Mouse (Mus musculus) lung, embryonic 14.5 days (tissue): ENCODE data around the gene Slk. TPM values are rescaled to one million over a fixed set of nuclear protein-coding genes. Genes with fewer than 3 reads are reported as not detected.

Source experiments
- ATAC-seq: fragments of 200-750 bp; cut with Nextera tagmentation; 2 replicates; pipeline ENCODE4 v1.8.0; 2017; ENCODE audit warnings: mild to moderate bottlenecking, moderate TSS enrichment, moderate library complexity; ENCODE audit not compliant: insufficient read depth
- DNase-seq: peaks from one replicate; pipeline ENCODE4 v3.0.0-alpha.2; 2015
- H3K27ac ChIP-seq: fragments of 300-500 bp; sonication (generic); 2 replicates; pipeline ENCODE4 v1.5.1; 2014; ENCODE audit warnings: low read depth, mild to moderate bottlenecking, moderate library complexity
- H3K27me3 ChIP-seq: fragments of 300-500 bp; sonication (generic); 2 replicates; pipeline ENCODE4 v1.6.1; 2014; ENCODE audit warnings: low read length, control low read depth; ENCODE audit not compliant: insufficient read depth
- H3K36me3 ChIP-seq: fragments of 300-500 bp; sonication (generic); 2 replicates; pipeline ENCODE4 v1.6.1; 2014; ENCODE audit warnings: control low read depth; ENCODE audit not compliant: insufficient read depth
- H3K4me1 ChIP-seq: fragments of 300-500 bp; sonication (generic); 2 replicates; pipeline ENCODE4 v1.6.1; 2014; ENCODE audit warnings: antibody characterized with exemption, control low read depth; ENCODE audit not compliant: insufficient read depth
- H3K4me2 ChIP-seq: fragments of 300-500 bp; sonication (generic); 2 replicates; pipeline ENCODE4 v1.6.1; 2014; ENCODE audit warnings: mild to moderate bottlenecking
- H3K4me3 ChIP-seq: fragments of 300-500 bp; sonication (generic); 2 replicates; pipeline ENCODE4 v1.5.1; 2014; ENCODE audit warnings: low read depth, low read length
- H3K9ac ChIP-seq: fragments of 300-500 bp; sonication (generic); 2 replicates; pipeline ENCODE4 v1.6.1; 2014
- H3K9me3 ChIP-seq: fragments of 300-500 bp; sonication (generic); 2 replicates; pipeline ENCODE4 v1.6.1; 2016; ENCODE audit warnings: low read depth, low read length, control low read depth
- CTCF ChIP-seq: IDR thresholded peaks from 2 replicates; pipeline ENCODE4 v1.5.1; 2016; ENCODE audit warnings: antibody characterized with exemption, low read depth
- WGBS: fragments of 180-500 bp; shearing (Covaris S2); extraction: QIAGEN DNeasy Blood & Tissue Kit; methylation state at CpG from one replicate; pipeline ENCODE4 v1.1.7; 2014; 5-methylcytosine and 5-hydroxymethylcytosine counted together
- polyA plus RNA-seq: library from polyadenylated mRNA; unstranded; fragments of >200 nt; fragmentation: Nextera tagmentation; extraction: Ambion mirVana; gene quantifications from 2 replicates; pipeline ENCODE4 v1.2.1, GENCODE M21; 2014

The Slk gene
- polyA plus RNA-seq, 1 experiment from 2014 or later = 20.6 TPM

- Histone ChIP-seq H3K27me3 (no peaks in the 10 kb centered on the region), H3K4me1 (peaks cover 3% of the 10 kb centered on the region; the same call in 1 of the 2 replicates), H3K9ac (no peak overlapping the region), H3K4me2 (no peak overlapping the region), H3K27ac (no peak overlapping the region), H3K9me3 (no peaks in the 10 kb centered on the region), H3K4me3 (no peak overlapping the region), H3K36me3 (no peaks in the 10 kb centered on the region)
- DNase-seq = no peak
- no peak for ATAC-seq
- TF ChIP-seq CTCF = no peak
- WGBS = 71% methylated on average over 3 of the region's 3 CpGs
These were observed 5.8 kb upstream of the Slk start for GRCm38 (mm10) chr19:47573718-47574117.

GRCm38 (mm10) chr19:47578581-47579224 lies 775 bp upstream of the Slk start:
- H3K4me2 ChIP-seq = peak overlapping the region; percentile 75
- peaks cover 6% of the 10 kb centered on the region; the same call in 1 of the 2 replicates for H3K4me1 ChIP-seq
- ATAC-seq (peak; percentile 2; the same call in 1 of the 2 replicates), DNase-seq (no peak)
- no peaks in the 10 kb centered on the region for H3K36me3 ChIP-seq
- peak overlapping the region; percentile 93 for H3K9ac ChIP-seq
- H3K9me3 ChIP-seq = no peaks in the 10 kb centered on the region
- peak overlapping the region; percentile 79 for H3K4me3 ChIP-seq
- WGBS = 12% methylated on average over 13 of the region's 13 CpGs
- TF ChIP-seq CTCF = no peak
- no peaks in the 10 kb centered on the region for H3K27me3 ChIP-seq
- H3K27ac ChIP-seq = peak overlapping the region; percentile 98

GRCm38 (mm10) chr19:47579788-47580631 lies 532 bp downstream of the Slk start:
- Histone ChIP-seq H3K36me3 (no peaks in the 10 kb centered on the region), H3K9me3 (no peaks in the 10 kb centered on the region), H3K4me1 (peaks cover 6% of the 10 kb centered on the region; the same call in 1 of the 2 replicates), H3K4me2 (peak overlapping the region; percentile 75), H3K4me3 (peak overlapping the region; percentile 79), H3K27me3 (no peaks in the 10 kb centered on the region), H3K9ac (peak overlapping the region; percentile 93), H3K27ac (peak overlapping the region; percentile 98)
- under 1% methylated on average over 81 of the region's 96 CpGs for WGBS
- peak; percentile 69 for ATAC-seq
- DNase-seq = peak; percentile 62
- no peak for TF ChIP-seq CTCF

- Histone ChIP-seq H3K27ac (no peak overlapping the region), H3K4me2 (no peak overlapping the region; the same call in 1 of the 2 replicates), H3K27me3 (no peaks in the 10 kb centered on the region), H3K4me3 (no peak overlapping the region), H3K36me3 (no peaks in the 10 kb centered on the region), H3K9ac (no peak overlapping the region), H3K4me1 (0 out of 2 replicates have a peak, but pooled peaks cover 5% of the 10 kb centered on the region), H3K9me3 (no peaks in the 10 kb centered on the region)
- ATAC-seq (no peak), DNase-seq (no peak)
- WGBS = 84% methylated on average over 1 of the region's 1 CpGs
- no peak for TF ChIP-seq CTCF
These were observed 6.3 kb downstream of the Slk start for GRCm38 (mm10) chr19:47585772-47586171.

GRCm38 (mm10) chr19:47587009-47587408 lies 7.5 kb downstream of the Slk start:
- Histone ChIP-seq H3K9ac (no peak overlapping the region), H3K4me1 (0 out of 2 replicates have a peak, but pooled peaks cover 3% of the 10 kb centered on the region), H3K4me3 (no peak overlapping the region), H3K27ac (no peak overlapping the region), H3K9me3 (no peaks in the 10 kb centered on the region), H3K4me2 (no peak overlapping the region), H3K27me3 (no peaks in the 10 kb centered on the region), H3K36me3 (no peaks in the 10 kb centered on the region)
- WGBS = 86% methylated on average over 1 of the region's 1 CpGs
- TF ChIP-seq CTCF = no peak
- DNase-seq (no peak), ATAC-seq (no peak)

- DNase-seq = peak; percentile 19
- H3K36me3 ChIP-seq = peaks cover 11% of the 10 kb centered on the region
- no peaks in the 10 kb centered on the region for H3K9me3 ChIP-seq
- 31% methylated on average over 3 of the region's 3 CpGs for WGBS
- no peak overlapping the region for H3K9ac ChIP-seq
- no peak for ATAC-seq
- no peak overlapping the region for H3K4me3 ChIP-seq
- no peaks in the 10 kb centered on the region for H3K4me1 ChIP-seq
- no peak for TF ChIP-seq CTCF
- no peak overlapping the region for H3K4me2 ChIP-seq
- H3K27ac ChIP-seq = no peak overlapping the region
- no peaks in the 10 kb centered on the region for H3K27me3 ChIP-seq
These were observed 29.0 kb downstream of the Slk start for GRCm38 (mm10) chr19:47608513-47608912.

- 51% methylated on average over 7 of the region's 7 CpGs for WGBS
- DNase-seq (no peak), ATAC-seq (no peak)
- Histone ChIP-seq H3K4me2 (no peak overlapping the region), H3K9me3 (no peaks in the 10 kb centered on the region), H3K36me3 (peaks cover 47% of the 10 kb centered on the region), H3K4me1 (no peaks in the 10 kb centered on the region), H3K27me3 (no peaks in the 10 kb centered on the region), H3K9ac (no peak overlapping the region), H3K27ac (no peak overlapping the region), H3K4me3 (no peak overlapping the region)
- TF ChIP-seq CTCF = no peak
These were observed 34.0 kb downstream of the Slk start for GRCm38 (mm10) chr19:47613442-47613841.
